Mouse (Mus musculus): ENCODE results near the gene Ntm. TPM values are rescaled to one million over a fixed set of nuclear protein-coding genes. Genes with fewer than 3 reads are reported as not detected.

Ntm gene
- total and polyA plus RNA-seq, 3 experiments = not detected

DNA sequence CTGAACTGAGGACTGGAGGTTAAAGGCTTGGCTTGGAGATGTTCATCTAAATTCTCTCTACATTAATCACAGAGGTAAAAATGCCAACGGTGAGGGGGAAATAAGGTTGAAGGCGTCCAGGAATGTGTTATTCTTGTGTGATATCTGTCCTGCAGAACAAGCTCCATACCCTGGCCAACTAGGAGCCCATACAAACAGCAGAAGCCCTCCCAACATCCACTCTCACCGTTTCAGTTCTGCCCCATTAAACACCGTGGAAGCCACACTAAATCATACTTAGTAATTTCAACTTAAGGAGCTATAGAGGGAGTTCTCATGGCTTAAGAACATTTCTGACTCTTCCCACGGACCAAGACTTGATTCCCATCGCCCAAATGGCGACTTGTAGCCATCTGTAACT, 620.6 kb downstream of the Ntm start:
- no peak for TF ChIP-seq ZKSCAN1 (IDR thresholded peaks at IDR 0.05; ENCODE audit: low read depth, low read length)
- no peak for TF ChIP-seq POLR2A (IDR thresholded peaks at IDR 0.05; ENCODE audit: control insufficient read depth in 1 of 2, insufficient read depth in 1 of 2, low read depth in 1 of 2, low read length in 2 of 2, poor library complexity in 1 of 2)
- TF ChIP-seq POLR2AphosphoS2 (IDR thresholded peaks at IDR 0.05; ENCODE audit: low read length) = no peak
- no peak for TF ChIP-seq RCOR1 (IDR thresholded peaks at IDR 0.05; ENCODE audit: low read depth, low read length)
- Histone ChIP-seq H3K36me3 (ENCODE audit: control insufficient read depth in 1 of 2, insufficient read depth in 2 of 2, low read length in 2 of 2) (no peaks in the 10 kb centered on the region), H3K79me2 (ENCODE audit: control insufficient read depth, insufficient read depth, low read length, poor library complexity) (no peaks in the 10 kb centered on the region), H3K4me3 (ENCODE audit: control insufficient read depth in 1 of 2, insufficient read depth in 1 of 2, low read depth in 2 of 2, low read length in 2 of 2) (no peak overlapping the region), H3K4me1 (ENCODE audit: control insufficient read depth in 1 of 2, insufficient read depth in 2 of 2, low read length in 2 of 2) (no peaks in the 10 kb centered on the region), H3K9me3 (replicated peaks; ENCODE audit: insufficient read depth, low read length) (no peaks in the 10 kb centered on the region), H3K27ac (ENCODE audit: control insufficient read depth, low read depth, low read length) (no peak overlapping the region), H3K27me3 (ENCODE audit: control insufficient read depth in 1 of 2, insufficient read depth in 2 of 2, low read length in 2 of 2) (no peaks in the 10 kb centered on the region), H3K9ac (ENCODE audit: control insufficient read depth, low read depth, low read length, poor library complexity, severe bottlenecking) (no peak overlapping the region)
- no peak for DNase-seq (ENCODE audit: low read depth, low spot score)

DNA sequence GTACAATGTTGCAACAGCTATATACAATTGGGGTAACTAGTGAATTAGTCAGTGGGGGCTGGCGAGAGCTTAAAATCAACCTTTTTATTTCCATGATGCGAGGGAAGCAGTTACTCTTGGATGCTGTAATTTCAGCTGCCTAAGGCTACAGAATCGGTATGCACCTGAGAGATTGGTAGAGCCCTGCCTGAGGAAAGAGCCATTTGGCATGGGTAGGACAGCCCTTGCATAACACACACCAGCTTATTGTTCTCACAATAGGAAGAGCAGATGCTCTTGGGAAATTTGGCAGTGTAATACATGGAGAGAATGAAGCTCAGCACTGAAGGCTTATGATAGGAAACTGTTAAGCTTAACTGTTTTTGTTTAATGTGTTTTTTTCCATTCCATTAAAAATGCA, 621.6 kb downstream of the Ntm start:
- no peaks in the 10 kb centered on the region for H3K36me3 ChIP-seq (ENCODE audit: control insufficient read depth in 1 of 2, insufficient read depth in 2 of 2, low read length in 2 of 2)
- TF ChIP-seq ETS1 (IDR thresholded peaks at IDR 0.05; ENCODE audit: low read depth, low read length) (no peak), ELF1 (IDR thresholded peaks at IDR 0.05; ENCODE audit: low read depth, low read length) (no peak), MAZ (IDR thresholded peaks at IDR 0.05; ENCODE audit: low read depth, low read length) (no peak), CHD1 (IDR thresholded peaks at IDR 0.05; ENCODE audit: low read depth, low read length) (no peak), ZMIZ1 (IDR thresholded peaks at IDR 0.05; ENCODE audit: low read depth, low read length) (no peak), USF1 (IDR thresholded peaks at IDR 0.05; ENCODE audit: low read depth, low read length) (no peak), TBP (IDR thresholded peaks at IDR 0.05; ENCODE audit: low read depth, low read length) (no peak), E2F4 (IDR thresholded peaks at IDR 0.05; ENCODE audit: borderline replicate concordance, low read depth, low read length) (no peak)
- no peak overlapping the region for H3K4me3 ChIP-seq (ENCODE audit: control insufficient read depth in 1 of 2, insufficient read depth in 1 of 2, low read depth in 2 of 2, low read length in 2 of 2)
- H3K27ac ChIP-seq (ENCODE audit: control insufficient read depth, low read depth, low read length) = no peak overlapping the region
- H3K27me3 ChIP-seq (ENCODE audit: control insufficient read depth in 1 of 2, insufficient read depth in 2 of 2, low read length in 2 of 2) = no peaks in the 10 kb centered on the region
- no peak overlapping the region for H3K9ac ChIP-seq (ENCODE audit: control insufficient read depth, low read depth, low read length, poor library complexity, severe bottlenecking)
- DNase-seq (ENCODE audit: low read depth, low spot score) = no peak
- no peaks in the 10 kb centered on the region for H3K9me3 ChIP-seq (replicated peaks; ENCODE audit: insufficient read depth, low read length)
- no peaks in the 10 kb centered on the region for H3K79me2 ChIP-seq (ENCODE audit: control insufficient read depth, insufficient read depth, low read length, poor library complexity)
- no peaks in the 10 kb centered on the region for H3K4me1 ChIP-seq (ENCODE audit: control insufficient read depth in 1 of 2, insufficient read depth in 2 of 2, low read length in 2 of 2)

DNA sequence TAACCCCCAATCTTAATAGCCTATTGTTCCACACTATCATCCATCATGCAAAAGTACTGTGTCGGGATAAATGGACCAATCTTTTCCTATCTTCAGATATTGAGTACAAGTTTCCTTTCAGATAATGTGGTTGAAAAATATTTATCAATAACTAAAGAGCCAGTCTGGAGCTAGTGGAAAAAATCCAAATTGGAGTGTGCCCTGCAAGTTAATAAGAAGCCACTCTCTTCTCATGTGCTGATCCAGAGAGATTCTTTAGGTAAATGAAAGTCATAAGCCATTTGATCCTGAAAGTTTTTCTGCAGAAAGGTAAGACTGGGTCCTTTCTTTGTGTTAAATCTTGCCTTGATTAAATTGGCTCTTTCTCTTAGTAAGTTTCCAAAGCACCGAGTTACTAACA, 627.3 kb downstream of the Ntm start:
- no peaks in the 10 kb centered on the region for H3K36me3 ChIP-seq (ENCODE audit: control insufficient read depth in 1 of 2, insufficient read depth in 2 of 2, low read length in 2 of 2)
- no peak overlapping the region for H3K9ac ChIP-seq (ENCODE audit: control insufficient read depth, low read depth, low read length, poor library complexity, severe bottlenecking)
- no peak for DNase-seq (ENCODE audit: low read depth, low spot score)
- H3K9me3 ChIP-seq (replicated peaks; ENCODE audit: insufficient read depth, low read length) = no peaks in the 10 kb centered on the region
- no peaks in the 10 kb centered on the region for H3K4me1 ChIP-seq (ENCODE audit: control insufficient read depth in 1 of 2, insufficient read depth in 2 of 2, low read length in 2 of 2)
- TF ChIP-seq USF1 (IDR thresholded peaks at IDR 0.05; ENCODE audit: low read depth, low read length) (no peak), MAFK (IDR thresholded peaks at IDR 0.05; ENCODE audit: borderline replicate concordance, low read depth, low read length) (no peak)
- H3K79me2 ChIP-seq (ENCODE audit: control insufficient read depth, insufficient read depth, low read length, poor library complexity) = no peaks in the 10 kb centered on the region
- H3K4me3 ChIP-seq (ENCODE audit: control insufficient read depth in 1 of 2, insufficient read depth in 1 of 2, low read depth in 2 of 2, low read length in 2 of 2) = no peak overlapping the region
- H3K27ac ChIP-seq (ENCODE audit: control insufficient read depth, low read depth, low read length) = no peak overlapping the region
- no peaks in the 10 kb centered on the region for H3K27me3 ChIP-seq (ENCODE audit: control insufficient read depth in 1 of 2, insufficient read depth in 2 of 2, low read length in 2 of 2)

Measured in MEL (cell line).